Mouse (Mus musculus) left cerebral cortex, adult 18-20 months (tissue): ENCODE data around the gene Ryk. TPM values are rescaled to one million over a fixed set of nuclear protein-coding genes. Genes with fewer than 3 reads are reported as not detected.
A peak's percentile ranks its signal among the peaks of the same experiment; 100 is the strongest.

Source experiments
- DNase-seq, 2 experiments: peaks; one replicate each; pipeline ENCODE4 v3.0.0; 2021 to 2022; ENCODE audit warnings: low spot score in 2 of 2, mixed read lengths in 1 of 2
- long read RNA-seq, 2 experiments: library from polyadenylated mRNA; stranded (forward); transcript quantifications; one replicate each; pipeline ENCODE4 v2.0.0; 2021
- total RNA-seq, 2 experiments: library from RNA; stranded (reverse); gene quantifications; 2 replicates each; pipeline ENCODE4 v1.2.3; 2021

Ryk gene
- total RNA-seq: 10 to 100 TPM; 37.1 to 38.7 TPM
- long read RNA-seq, experiment 1, transcript Ryk-201 (15 exons, 2,852 nt): major isoform, 18 of 40 reads
- long read RNA-seq, experiment 1, transcript Ryk-203 (15 exons, 2,505 nt): minor isoform, 14 of 40 reads
- long read RNA-seq, experiment 1, partial matches to known transcripts: 5 of 40 reads
- long read RNA-seq, experiment 1, other reads (novel, unspliced or antisense): 3 of 40 reads
- long read RNA-seq, experiment 2, transcript Ryk-201 (15 exons, 2,852 nt): major isoform, 16 of 44 reads
- long read RNA-seq, experiment 2, transcript Ryk-203 (15 exons, 2,505 nt): minor isoform, 12 of 44 reads
- long read RNA-seq, experiment 2, partial matches to known transcripts: 6 of 44 reads
- long read RNA-seq, experiment 2, other reads (novel, unspliced or antisense): 9 of 44 reads

GRCm38 (mm10) chr9:102834742-102835591, at the start of gene Ryk:
Gene Ryk, plus strand, starts transcription at chr9:102834917.
- peak; percentile 63 to 84 for DNase-seq

- no peak for DNase-seq
Observed at GRCm38 (mm10) chr9:102789491-102789890, 45.2 kb upstream of the Ryk start.

GRCm38 (mm10) chr9:102791845-102792244, 42.9 kb upstream of the Ryk start:
- no peak for DNase-seq

- no peak for DNase-seq
Observed at GRCm38 (mm10) chr9:102792836-102793235, 41.9 kb upstream of the Ryk start.

- no peak for DNase-seq
Observed at GRCm38 (mm10) chr9:102793286-102793809, 41.4 kb upstream of the Ryk start.

GRCm38 (mm10) chr9:102798406-102798805, 36.3 kb upstream of the Ryk start:
- DNase-seq: no peak

GRCm38 (mm10) chr9:102806056-102806573, 28.6 kb upstream of the Ryk start:
- no peak for DNase-seq

GRCm38 (mm10) chr9:102811192-102811591, 23.5 kb upstream of the Ryk start:
- no peak for DNase-seq

- DNase-seq: no peak
Observed at GRCm38 (mm10) chr9:102818228-102818627, 16.5 kb upstream of the Ryk start.

GRCm38 (mm10) chr9:102828604-102829003, 6.1 kb upstream of the Ryk start:
- no peak for DNase-seq

- no peak for DNase-seq
Observed at GRCm38 (mm10) chr9:102831541-102831940, 3.2 kb upstream of the Ryk start.

- DNase-seq: no peak
Observed at GRCm38 (mm10) chr9:102834414-102834741, 339 bp upstream of the Ryk start.

GRCm38 (mm10) chr9:102836279-102836678, 1.6 kb downstream of the Ryk start:
- no peak for DNase-seq

GRCm38 (mm10) chr9:102840792-102841778, 6.4 kb downstream of the Ryk start:
- DNase-seq: no peak

- no peak for DNase-seq
Observed at GRCm38 (mm10) chr9:102841832-102842231, 7.1 kb downstream of the Ryk start.

- DNase-seq: no peak
Observed at GRCm38 (mm10) chr9:102842498-102842897, 7.8 kb downstream of the Ryk start.

- no peak for DNase-seq
Observed at GRCm38 (mm10) chr9:102843577-102843976, 8.9 kb downstream of the Ryk start.

GRCm38 (mm10) chr9:102845851-102846250, 11.1 kb downstream of the Ryk start:
- no peak for DNase-seq

- no peak for DNase-seq
Observed at GRCm38 (mm10) chr9:102846348-102846747, 11.6 kb downstream of the Ryk start.
